Mouse (Mus musculus) embryonic facial prominence, embryonic 15.5 days (tissue): ENCODE measurements around the gene Zranb3. TPM values are rescaled to one million over a fixed set of nuclear protein-coding genes. Genes with fewer than 3 reads are reported as not detected.

Source experiments
- ATAC-seq: fragments of 200-750 bp; cut with Nextera tagmentation; 2 replicates; pipeline ENCODE4 v1.8.0; 2017; ENCODE audit warnings: low read depth, moderate TSS enrichment; ENCODE audit not compliant: insufficient number of reproducible peaks, low FRiP score, low TSS enrichment
- H3K27ac ChIP-seq: fragments of 300-500 bp; sonication (generic); replicated peaks from 2 replicates; pipeline ENCODE4 v1.5.1; 2015; ENCODE audit warnings: mild to moderate bottlenecking, inconsistent platforms
- H3K27me3 ChIP-seq: fragments of 300-500 bp; sonication (generic); 2 replicates; pipeline ENCODE4 v1.6.1; 2015; ENCODE audit warnings: inconsistent platforms
- H3K36me3 ChIP-seq: fragments of 300-500 bp; sonication (generic); 2 replicates; pipeline ENCODE4 v1.6.1; 2015; ENCODE audit warnings: mild to moderate bottlenecking, inconsistent platforms
- H3K4me1 ChIP-seq: fragments of 300-500 bp; sonication (generic); 2 replicates; pipeline ENCODE4 v1.6.1; 2015; ENCODE audit warnings: inconsistent platforms
- H3K4me2 ChIP-seq: fragments of 300-500 bp; sonication (generic); replicated peaks from 2 replicates; pipeline ENCODE4 v1.6.1; 2015; ENCODE audit warnings: mild to moderate bottlenecking, inconsistent platforms
- H3K4me3 ChIP-seq: fragments of 300-500 bp; sonication (generic); replicated peaks from 2 replicates; pipeline ENCODE4 v1.5.1; 2015; ENCODE audit warnings: mild to moderate bottlenecking, inconsistent platforms
- H3K9ac ChIP-seq: fragments of 300-500 bp; sonication (generic); 2 replicates; pipeline ENCODE4 v1.6.1; 2015; ENCODE audit warnings: inconsistent platforms
- H3K9me3 ChIP-seq: fragments of 300-500 bp; sonication (generic); replicated peaks from 2 replicates; pipeline ENCODE4 v1.6.1; 2016; ENCODE audit warnings: inconsistent platforms
- WGBS: fragments of 180-500 bp; shearing (Covaris S2); methylation state at CpG from one replicate; pipeline ENCODE4 v1.1.7; 2015; 5-methylcytosine and 5-hydroxymethylcytosine counted together
- polyA plus RNA-seq: library from polyadenylated mRNA; unstranded; fragments of >200 nt; fragmentation: Nextera tagmentation; extraction: Ambion mirVana; gene quantifications from 2 replicates; pipeline ENCODE4 v1.2.1, GENCODE M21; 2015

Zranb3 gene
- polyA plus RNA-seq, 1 experiment from 2014 or later = 6.4 TPM

DNA sequence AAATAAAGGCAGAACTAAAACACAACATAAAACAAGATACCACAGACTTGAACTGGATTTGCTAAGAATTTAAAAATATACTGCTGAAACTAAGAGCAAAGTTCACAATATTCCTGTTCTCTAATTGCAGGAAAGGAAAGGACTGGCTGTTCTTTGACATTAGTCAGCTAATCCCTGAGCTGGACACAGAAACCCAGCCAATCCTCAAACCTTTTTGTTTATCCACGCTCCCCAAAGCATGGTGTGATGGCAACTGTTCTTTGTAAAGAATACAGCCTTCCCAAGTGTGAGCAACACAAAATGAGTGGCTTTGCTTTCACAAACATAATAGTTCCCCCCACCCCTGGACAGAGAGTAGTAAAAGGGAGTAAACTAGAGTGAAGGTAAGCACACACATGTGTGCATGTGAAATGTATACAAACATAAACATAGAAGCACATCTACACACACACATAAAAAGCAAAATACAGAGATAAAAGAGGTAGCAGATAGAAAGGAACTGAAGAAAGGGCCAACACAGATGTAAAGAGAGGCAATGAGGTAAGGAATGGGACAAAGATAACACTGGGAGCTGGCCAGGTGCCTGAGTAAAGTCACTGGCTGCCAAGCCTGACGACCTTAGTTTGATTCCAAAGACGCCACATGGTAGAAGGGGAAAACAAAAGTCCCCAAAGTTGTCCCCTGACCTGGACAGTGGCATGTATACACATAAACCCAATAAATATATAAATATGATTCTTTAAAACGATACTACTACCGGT is 21.7 kb downstream of the Zranb3 start:
- Histone ChIP-seq H3K9ac (no peak overlapping the region), H3K36me3 (no peaks in the 10 kb centered on the region), H3K27ac (no peak overlapping the region), H3K9me3 (no peaks in the 10 kb centered on the region), H3K27me3 (no peaks in the 10 kb centered on the region), H3K4me3 (no peak overlapping the region), H3K4me1 (no peaks in the 10 kb centered on the region), H3K4me2 (no peak overlapping the region)
- ATAC-seq = no peak
- 86% methylated on average over 5 of the region's 5 CpGs for WGBS

DNA sequence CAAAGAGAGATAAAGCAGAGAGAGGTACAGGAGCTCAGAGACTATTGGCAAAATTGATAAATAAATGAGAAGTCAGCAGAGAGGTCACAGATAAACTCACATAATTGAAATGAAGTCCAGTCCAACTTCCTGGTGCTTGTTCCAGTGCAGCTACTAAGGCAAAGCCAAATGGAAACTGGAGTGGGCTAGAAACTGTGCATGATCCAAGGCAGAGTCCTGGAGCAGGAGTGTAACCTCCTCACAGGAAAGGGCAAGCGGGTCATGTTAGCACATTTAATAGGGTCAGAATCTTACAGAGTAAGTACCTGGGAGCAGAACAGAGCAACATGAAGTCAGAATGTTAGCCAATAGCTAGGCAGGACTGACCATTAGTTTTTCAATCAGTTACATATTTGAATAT is 24.2 kb downstream of the Zranb3 start:
- no peaks in the 10 kb centered on the region for H3K27me3 ChIP-seq
- H3K4me2 ChIP-seq = no peak overlapping the region
- no peaks in the 10 kb centered on the region for H3K4me1 ChIP-seq
- no peak for ATAC-seq
- H3K9ac ChIP-seq = no peak overlapping the region
- 97% methylated on average over 1 of the region's 1 CpGs for WGBS
- H3K4me3 ChIP-seq = no peak overlapping the region
- no peaks in the 10 kb centered on the region for H3K9me3 ChIP-seq
- H3K27ac ChIP-seq = no peak overlapping the region
- H3K36me3 ChIP-seq = no peaks in the 10 kb centered on the region

DNA sequence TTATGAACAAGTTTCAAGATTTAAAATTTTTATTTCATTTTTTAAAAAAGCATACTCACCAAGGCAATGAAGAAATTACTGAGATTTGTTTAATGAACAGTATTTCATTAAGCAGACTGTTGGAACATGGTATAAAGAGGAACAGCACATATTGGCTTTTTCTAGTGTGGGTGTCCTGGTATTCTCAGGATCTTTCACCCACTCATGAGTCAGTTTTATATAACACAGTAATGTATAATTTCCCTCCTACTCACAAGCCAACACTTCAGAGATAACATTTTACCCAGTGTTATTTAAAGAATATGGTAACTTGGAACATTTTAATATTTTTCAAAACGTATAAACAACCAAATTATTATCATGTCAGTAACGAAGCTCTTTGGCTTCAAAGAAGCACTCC is 25.1 kb downstream of the Zranb3 start:
- no peaks in the 10 kb centered on the region for H3K27me3 ChIP-seq
- no peaks in the 10 kb centered on the region for H3K36me3 ChIP-seq
- no peak overlapping the region for H3K27ac ChIP-seq
- 94% methylated on average over 2 of the region's 2 CpGs for WGBS
- no peak overlapping the region for H3K9ac ChIP-seq
- ATAC-seq = no peak
- H3K4me2 ChIP-seq = no peak overlapping the region
- no peak overlapping the region for H3K4me3 ChIP-seq
- no peaks in the 10 kb centered on the region for H3K4me1 ChIP-seq
- H3K9me3 ChIP-seq = no peaks in the 10 kb centered on the region

DNA sequence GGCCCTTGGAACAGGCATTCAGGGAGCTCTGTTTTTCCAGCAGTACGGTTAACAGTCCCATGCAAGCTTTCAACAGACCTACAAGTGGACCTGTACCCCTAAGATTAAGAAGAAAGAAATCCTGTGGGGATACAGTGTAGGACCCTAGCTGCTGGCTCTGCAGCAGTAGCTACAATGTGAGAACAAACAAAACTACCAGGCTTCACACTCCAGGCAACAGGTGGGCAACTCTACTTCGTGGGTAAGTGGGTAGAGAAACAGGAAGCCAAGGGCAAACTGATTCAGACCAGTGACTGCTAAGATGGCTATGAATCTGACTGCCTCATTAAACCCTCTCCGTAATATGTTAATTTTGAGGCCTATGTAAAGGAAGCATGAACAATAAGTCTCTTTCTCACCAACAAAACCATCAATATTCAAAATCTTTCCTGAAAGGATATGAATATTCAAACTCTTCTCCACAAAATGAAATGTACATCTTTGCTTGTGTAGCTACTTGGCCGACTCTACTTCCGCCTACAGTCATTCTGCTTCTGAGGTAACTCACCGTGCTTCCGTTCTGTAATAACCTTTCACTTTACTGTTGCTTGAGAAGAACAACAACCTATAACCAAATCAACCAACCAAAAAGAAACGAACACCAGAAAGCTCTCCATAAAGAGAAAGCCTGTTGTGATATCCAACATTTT is 25.9 kb downstream of the Zranb3 start:
- Histone ChIP-seq H3K27ac (no peak overlapping the region), H3K4me2 (no peak overlapping the region), H3K36me3 (no peaks in the 10 kb centered on the region), H3K9me3 (no peaks in the 10 kb centered on the region), H3K4me3 (no peak overlapping the region), H3K27me3 (no peaks in the 10 kb centered on the region), H3K4me1 (no peaks in the 10 kb centered on the region), H3K9ac (no peak overlapping the region)
- ATAC-seq = no peak
- 85% methylated on average over 8 of the region's 8 CpGs for WGBS

DNA sequence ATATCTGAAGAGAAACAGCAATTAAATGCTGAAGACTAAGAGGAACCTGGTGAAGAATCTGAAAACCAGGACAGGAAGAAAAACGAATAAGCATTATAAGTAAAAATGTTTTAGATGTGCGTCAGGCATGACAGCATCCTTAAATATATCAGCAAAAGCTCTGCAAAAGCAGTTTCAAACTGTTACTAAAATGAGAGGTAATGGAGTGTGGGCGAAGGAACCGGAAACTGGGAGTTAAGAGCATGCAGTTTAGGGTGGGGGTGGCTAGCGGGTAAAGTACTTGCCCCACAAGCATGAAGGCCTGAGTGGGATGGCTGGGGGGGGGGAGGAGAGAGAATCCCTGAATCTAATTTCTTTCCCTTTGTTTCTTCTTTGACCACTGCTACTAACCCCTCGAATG is 29.8 kb downstream of the Zranb3 start:
- no peak for ATAC-seq
- no peak overlapping the region for H3K9ac ChIP-seq
- H3K36me3 ChIP-seq = no peaks in the 10 kb centered on the region
- no peak overlapping the region for H3K27ac ChIP-seq
- H3K4me1 ChIP-seq = no peaks in the 10 kb centered on the region
- no peaks in the 10 kb centered on the region for H3K27me3 ChIP-seq
- 94% methylated on average over 6 of the region's 6 CpGs for WGBS
- H3K4me3 ChIP-seq = no peak overlapping the region
- no peak overlapping the region for H3K4me2 ChIP-seq
- H3K9me3 ChIP-seq = no peaks in the 10 kb centered on the region

DNA sequence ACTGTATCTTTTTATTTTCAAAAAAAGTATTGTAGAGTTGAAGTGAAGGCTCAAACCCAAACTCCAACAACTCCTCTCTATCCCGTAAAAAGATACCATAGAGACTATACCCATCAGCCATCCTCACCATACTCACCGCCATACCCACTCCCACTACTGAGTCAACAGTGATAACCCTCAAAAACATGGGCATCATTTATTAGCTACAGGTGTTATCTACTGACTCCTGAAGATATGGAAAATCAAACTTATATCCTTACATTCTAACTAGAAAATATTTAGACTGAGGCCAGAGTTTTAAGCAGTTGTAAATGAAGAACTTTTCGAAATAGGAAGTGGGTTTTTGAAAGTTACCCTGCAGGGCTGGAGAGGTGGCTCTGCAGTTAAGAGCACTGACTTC is 32.8 kb downstream of the Zranb3 start:
- Histone ChIP-seq H3K27ac (no peak overlapping the region), H3K9ac (no peak overlapping the region), H3K9me3 (no peaks in the 10 kb centered on the region), H3K4me3 (no peak overlapping the region), H3K27me3 (no peaks in the 10 kb centered on the region), H3K4me1 (no peaks in the 10 kb centered on the region), H3K36me3 (no peaks in the 10 kb centered on the region), H3K4me2 (no peak overlapping the region)
- 92% methylated on average over 3 of the region's 3 CpGs for WGBS
- ATAC-seq = no peak

DNA sequence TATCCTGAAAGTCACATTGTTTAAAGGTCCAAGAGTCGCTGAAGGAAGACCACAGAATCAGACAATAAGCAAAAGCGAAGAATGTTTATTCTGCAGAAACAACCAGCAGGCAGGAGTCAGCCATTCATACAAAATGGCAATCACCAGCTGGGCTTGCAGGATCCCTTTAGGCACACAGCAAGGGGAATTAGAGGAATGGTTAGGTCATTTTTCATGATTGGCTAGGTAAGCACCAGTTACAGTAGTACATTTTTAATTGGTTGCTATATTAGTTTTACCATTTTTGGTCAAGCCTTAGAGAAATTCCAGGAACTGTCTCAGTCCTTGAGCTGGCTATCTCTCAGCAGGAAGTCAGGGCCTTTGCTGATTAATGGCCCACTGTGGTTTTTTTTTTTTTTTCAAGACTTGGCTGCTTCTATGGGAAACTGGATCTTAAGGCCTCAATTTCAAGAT is 33.9 kb downstream of the Zranb3 start:
- H3K4me1 ChIP-seq = no peaks in the 10 kb centered on the region
- no peak overlapping the region for H3K4me3 ChIP-seq
- no peaks in the 10 kb centered on the region for H3K27me3 ChIP-seq
- no peak overlapping the region for H3K27ac ChIP-seq
- H3K36me3 ChIP-seq = no peaks in the 10 kb centered on the region
- no peaks in the 10 kb centered on the region for H3K9me3 ChIP-seq
- 79% methylated on average over 2 of the region's 2 CpGs for WGBS
- H3K4me2 ChIP-seq = no peak overlapping the region
- no peak for ATAC-seq
- H3K9ac ChIP-seq = no peak overlapping the region

DNA sequence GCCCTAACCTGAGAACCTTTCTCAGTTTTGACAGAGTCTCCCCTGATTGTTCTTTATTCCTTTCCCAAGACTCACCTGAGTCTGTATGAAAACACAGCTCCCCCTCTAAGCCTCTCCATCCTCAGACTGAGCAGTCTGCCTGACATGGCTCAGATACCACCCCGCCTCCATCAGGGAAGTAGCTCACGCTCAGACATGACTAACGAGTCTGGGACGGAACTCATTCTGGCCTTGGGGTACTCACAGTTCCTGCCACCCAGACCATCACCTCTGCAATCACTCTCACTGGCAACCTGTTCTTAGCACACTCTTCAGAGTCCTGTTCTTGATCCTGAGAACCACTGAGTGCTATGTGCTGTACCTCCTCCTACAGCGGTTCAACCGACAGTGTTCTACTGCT is 38.1 kb downstream of the Zranb3 start:
- H3K9me3 ChIP-seq = no peaks in the 10 kb centered on the region
- ATAC-seq = no peak
- no peak overlapping the region for H3K4me3 ChIP-seq
- no peak overlapping the region for H3K4me2 ChIP-seq
- no peak overlapping the region for H3K27ac ChIP-seq
- H3K9ac ChIP-seq = no peak overlapping the region
- no peaks in the 10 kb centered on the region for H3K27me3 ChIP-seq
- H3K4me1 ChIP-seq = no peaks in the 10 kb centered on the region
- WGBS = 70% methylated on average over 6 of the region's 6 CpGs
- H3K36me3 ChIP-seq = no peaks in the 10 kb centered on the region

DNA sequence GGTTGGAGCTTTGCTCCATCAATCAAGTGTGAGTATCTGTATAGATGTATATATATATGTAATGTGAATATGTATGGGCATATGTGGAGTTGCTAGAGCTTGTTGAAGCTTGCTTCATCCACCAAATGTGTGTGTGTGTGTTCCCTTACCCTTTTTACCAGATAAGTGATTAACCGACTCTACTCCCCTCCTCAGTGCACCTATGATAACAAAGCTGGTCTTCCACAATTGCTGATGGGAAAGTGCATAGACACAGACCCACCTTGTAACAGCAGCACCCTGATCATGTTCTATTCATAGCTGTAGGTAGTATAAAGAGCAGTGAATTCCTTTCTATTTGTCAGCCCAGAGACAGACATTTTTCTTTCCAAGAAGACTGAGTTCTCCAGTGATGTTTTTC is 40.7 kb downstream of the Zranb3 start:
- Histone ChIP-seq H3K9ac (no peak overlapping the region), H3K4me1 (no peaks in the 10 kb centered on the region), H3K36me3 (no peaks in the 10 kb centered on the region), H3K9me3 (no peaks in the 10 kb centered on the region), H3K4me3 (no peak overlapping the region), H3K4me2 (no peak overlapping the region), H3K27me3 (no peaks in the 10 kb centered on the region), H3K27ac (no peak overlapping the region)
- 80% methylated on average over 1 of the region's 1 CpGs for WGBS
- no peak for ATAC-seq

DNA sequence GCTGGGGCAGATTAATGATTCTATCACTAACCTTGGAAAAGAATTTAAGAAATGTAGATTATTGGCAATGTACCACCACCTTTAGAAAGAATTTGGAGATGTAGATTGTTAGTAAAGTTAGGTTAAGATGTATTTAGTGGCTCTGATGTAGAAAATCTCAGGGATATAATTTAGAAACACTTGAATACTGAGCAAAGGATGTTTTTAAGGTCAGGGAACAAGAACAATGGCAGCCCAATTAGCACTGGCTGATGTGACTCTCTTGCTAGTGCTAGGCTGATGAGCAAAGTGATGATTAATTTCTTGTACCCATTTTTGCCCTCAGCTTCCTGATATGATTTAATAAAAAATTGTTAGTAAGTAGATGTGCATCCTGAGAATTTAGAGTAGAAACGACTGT is 41.4 kb downstream of the Zranb3 start:
- no peak for ATAC-seq

DNA sequence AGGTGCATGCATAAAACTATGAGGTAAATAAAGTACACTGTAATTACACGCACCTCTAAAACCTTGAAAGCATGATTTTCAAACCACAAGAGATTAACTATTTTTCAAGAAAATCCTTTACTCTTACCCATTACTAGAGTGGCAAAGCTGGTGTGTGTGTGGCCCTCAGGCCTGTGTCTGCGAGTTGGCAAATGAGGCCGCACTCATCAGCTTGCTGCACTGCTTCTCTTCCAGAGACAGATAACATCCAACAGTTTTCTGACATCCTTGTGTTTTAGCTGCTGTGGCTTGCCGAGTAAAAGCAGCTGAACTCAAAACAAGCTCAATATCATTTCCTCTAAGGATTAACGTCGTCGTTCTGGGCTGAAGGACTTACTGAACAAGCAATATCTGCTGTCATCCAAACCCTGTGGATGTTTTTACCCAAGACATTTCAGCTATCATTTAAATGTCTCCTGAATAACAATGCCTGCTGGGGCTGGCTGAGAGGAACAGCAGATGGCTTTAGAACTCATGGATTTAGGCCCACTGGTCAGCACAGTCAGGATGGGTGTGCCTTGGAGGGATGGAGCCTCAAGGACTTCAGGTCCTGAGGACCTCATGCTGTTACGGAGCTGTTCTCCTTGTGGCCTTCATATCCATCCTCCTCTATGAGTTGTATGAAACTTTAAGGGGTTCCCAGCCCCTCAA is 42.0 kb downstream of the Zranb3 start:
- Histone ChIP-seq H3K4me2 (no peak overlapping the region), H3K36me3 (no peaks in the 10 kb centered on the region), H3K27me3 (no peaks in the 10 kb centered on the region), H3K27ac (no peak overlapping the region), H3K4me1 (no peaks in the 10 kb centered on the region), H3K9me3 (no peaks in the 10 kb centered on the region), H3K9ac (no peak overlapping the region), H3K4me3 (no peak overlapping the region)
- 53% methylated on average over 8 of the region's 8 CpGs for WGBS
- no peak for ATAC-seq

More for the DNA sequence above, 41.4 kb downstream of the Zranb3 start:
- Histone ChIP-seq H3K9ac (no peak overlapping the region), H3K36me3 (no peaks in the 10 kb centered on the region), H3K4me2 (no peak overlapping the region), H3K4me1 (no peaks in the 10 kb centered on the region), H3K27ac (no peak overlapping the region), H3K27me3 (no peaks in the 10 kb centered on the region), H3K9me3 (no peaks in the 10 kb centered on the region), H3K4me3 (no peak overlapping the region)
- WGBS = 80% methylated on average over 1 of the region's 1 CpGs
